Mouse (Mus musculus) neural tube, embryonic 15.5 days (tissue): ENCODE results near the gene Pibf1. TPM values are rescaled to one million over a fixed set of nuclear protein-coding genes. Genes with fewer than 3 reads are reported as not detected.

Experiments used
- ATAC-seq: fragments of 200-750 bp; cut with Nextera tagmentation; 2 replicates; pipeline ENCODE4 v1.8.0; 2017; ENCODE audit warnings: mild to moderate bottlenecking, moderate TSS enrichment, moderate library complexity; ENCODE audit not compliant: low FRiP score
- H3K27ac ChIP-seq: fragments of 300-500 bp; sonication (generic); replicated peaks from 2 replicates; pipeline ENCODE4 v1.5.1; 2015; ENCODE audit warnings: mild to moderate bottlenecking, inconsistent platforms
- H3K27me3 ChIP-seq: fragments of 300-500 bp; sonication (generic); replicated peaks from 2 replicates; pipeline ENCODE4 v1.6.1; 2015; ENCODE audit warnings: inconsistent platforms
- H3K36me3 ChIP-seq: fragments of 300-500 bp; sonication (generic); 2 replicates; pipeline ENCODE4 v1.6.1; 2015; ENCODE audit warnings: inconsistent platforms
- H3K4me1 ChIP-seq: fragments of 300-500 bp; sonication (generic); 2 replicates; pipeline ENCODE4 v1.6.1; 2015; ENCODE audit warnings: inconsistent platforms
- H3K4me2 ChIP-seq: fragments of 300-500 bp; sonication (generic); 2 replicates; pipeline ENCODE4 v1.6.1; 2015; ENCODE audit warnings: inconsistent platforms, mild to moderate bottlenecking, moderate library complexity
- H3K4me3 ChIP-seq: fragments of 300-500 bp; sonication (generic); replicated peaks from 2 replicates; pipeline ENCODE4 v1.5.1; 2015; ENCODE audit warnings: mild to moderate bottlenecking, inconsistent platforms
- H3K9ac ChIP-seq: fragments of 300-500 bp; sonication (generic); replicated peaks from 2 replicates; pipeline ENCODE4 v1.6.1; 2015; ENCODE audit warnings: mild to moderate bottlenecking, inconsistent platforms
- H3K9me3 ChIP-seq: fragments of 300-500 bp; sonication (generic); replicated peaks from 2 replicates; pipeline ENCODE4 v1.6.1; 2016; ENCODE audit warnings: inconsistent platforms
- WGBS: fragments of 180-500 bp; shearing (Covaris S2); methylation state at CpG from one replicate; pipeline ENCODE4 v1.1.7; 2015; ENCODE audit warnings: mixed read lengths; 5-methylcytosine and 5-hydroxymethylcytosine counted together
- polyA plus RNA-seq: library from polyadenylated mRNA; unstranded; fragments of >200 nt; fragmentation: Nextera tagmentation; extraction: Ambion mirVana; gene quantifications from 2 replicates; pipeline ENCODE4 v1.2.1, GENCODE M21; 2015

Gene Pibf1
- polyA plus RNA-seq, 1 experiment from 2014 or later, result 18.0 TPM

- peaks cover 60% of the 10 kb centered on the region for H3K36me3 ChIP-seq
- no peaks in the 10 kb centered on the region for H3K9me3 ChIP-seq
- 97% methylated on average over 6 of the region's 6 CpGs for WGBS
- no peak for ATAC-seq
- no peak overlapping the region for H3K4me2 ChIP-seq
- H3K9ac ChIP-seq, result no peak overlapping the region
- no peak overlapping the region for H3K27ac ChIP-seq
- no peak overlapping the region for H3K4me3 ChIP-seq
- no peaks in the 10 kb centered on the region for H3K4me1 ChIP-seq
- no peaks in the 10 kb centered on the region for H3K27me3 ChIP-seq
Measured at GRCm38 (mm10) chr14:99108762-99109161, 9.5 kb downstream of the Pibf1 start.

DNA sequence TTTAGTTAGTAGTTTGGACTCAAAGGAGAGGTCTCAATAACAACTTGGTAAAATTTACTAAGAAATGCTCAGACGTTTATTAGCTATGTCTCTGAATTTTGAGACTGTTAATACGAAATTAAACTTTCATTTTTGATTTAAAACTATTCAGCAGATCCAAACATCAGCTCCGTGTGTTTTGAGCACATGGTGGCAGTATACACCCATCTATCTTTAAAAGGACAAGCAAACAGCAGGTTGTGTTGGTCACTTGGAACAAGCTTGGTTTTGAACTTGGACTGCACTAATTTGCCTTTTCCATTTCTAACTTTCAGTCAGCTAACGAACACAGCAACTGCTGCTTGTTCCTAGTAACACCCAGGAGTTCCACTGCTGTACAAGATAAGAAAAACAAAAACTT, 18.4 kb downstream of the Pibf1 start:
- ATAC-seq, result no peak
- H3K9me3 ChIP-seq, result no peaks in the 10 kb centered on the region

GRCm38 (mm10) chr14:99121584-99122339, 22.5 kb downstream of the Pibf1 start:
- H3K9ac ChIP-seq, result no peak overlapping the region
- no peak overlapping the region for H3K4me3 ChIP-seq
- no peaks in the 10 kb centered on the region for H3K9me3 ChIP-seq
- no peaks in the 10 kb centered on the region for H3K4me1 ChIP-seq
- ATAC-seq, result no peak
- H3K27ac ChIP-seq, result no peak overlapping the region
- 87% methylated on average over 11 of the region's 11 CpGs for WGBS
- H3K36me3 ChIP-seq, result peaks cover 9% of the 10 kb centered on the region
- H3K4me2 ChIP-seq, result no peak overlapping the region
- H3K27me3 ChIP-seq, result no peaks in the 10 kb centered on the region

More for the DNA sequence above, 18.4 kb downstream of the Pibf1 start:
- H3K36me3 ChIP-seq, result peaks cover 26% of the 10 kb centered on the region
- H3K4me1 ChIP-seq, result no peaks in the 10 kb centered on the region
- no peak overlapping the region for H3K4me2 ChIP-seq
- H3K27me3 ChIP-seq, result no peaks in the 10 kb centered on the region
- 85% methylated on average over 4 of the region's 4 CpGs for WGBS
- no peak overlapping the region for H3K4me3 ChIP-seq
- no peak overlapping the region for H3K27ac ChIP-seq
- H3K9ac ChIP-seq, result no peak overlapping the region

DNA sequence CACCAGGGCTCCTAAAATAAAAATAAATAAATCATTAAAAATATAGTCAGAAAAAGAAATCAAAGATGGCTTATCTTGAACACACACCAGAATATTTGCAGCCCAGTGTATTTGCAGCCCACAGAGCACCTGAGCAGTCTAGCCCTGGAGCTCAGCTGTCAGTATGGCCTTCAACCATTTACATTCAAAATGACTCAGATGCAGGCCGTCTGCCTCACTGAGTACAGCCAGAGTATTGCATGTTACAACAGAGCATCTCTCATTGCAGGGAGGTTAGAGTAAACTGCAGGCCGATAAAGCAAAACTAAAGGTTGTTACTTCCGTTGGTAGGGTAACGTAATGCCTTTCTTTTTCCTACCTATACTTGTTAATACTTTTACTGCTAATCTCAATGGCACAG, 24.9 kb downstream of the Pibf1 start:
- no peaks in the 10 kb centered on the region for H3K27me3 ChIP-seq
- no peak overlapping the region for H3K4me2 ChIP-seq
- no peak overlapping the region for H3K9ac ChIP-seq
- no peak overlapping the region for H3K4me3 ChIP-seq
- peaks cover 5% of the 10 kb centered on the region for H3K36me3 ChIP-seq
- 89% methylated on average over 4 of the region's 4 CpGs for WGBS
- H3K27ac ChIP-seq, result no peak overlapping the region
- H3K9me3 ChIP-seq, result no peaks in the 10 kb centered on the region
- no peak for ATAC-seq
- H3K4me1 ChIP-seq, result no peaks in the 10 kb centered on the region

GRCm38 (mm10) chr14:99126713-99127112, 27.5 kb downstream of the Pibf1 start:
- Histone ChIP-seq H3K4me3 (no peak overlapping the region), H3K4me1 (no peaks in the 10 kb centered on the region), H3K36me3 (peaks cover 5% of the 10 kb centered on the region), H3K27me3 (no peaks in the 10 kb centered on the region), H3K27ac (no peak overlapping the region), H3K9me3 (no peaks in the 10 kb centered on the region), H3K4me2 (no peak overlapping the region), H3K9ac (no peak overlapping the region)
- whole genome bisulfite sequencing, result 95% methylated on average over 4 of the region's 4 CpGs
- ATAC-seq, result no peak

GRCm38 (mm10) chr14:99127509-99127908, 28.3 kb downstream of the Pibf1 start:
- Histone ChIP-seq H3K9me3 (no peaks in the 10 kb centered on the region), H3K36me3 (no peaks in the 10 kb centered on the region), H3K4me1 (no peaks in the 10 kb centered on the region), H3K4me2 (no peak overlapping the region), H3K27ac (no peak overlapping the region), H3K4me3 (no peak overlapping the region), H3K27me3 (no peaks in the 10 kb centered on the region), H3K9ac (no peak overlapping the region)
- no peak for ATAC-seq
- 79% methylated on average over 1 of the region's 1 CpGs for WGBS

DNA sequence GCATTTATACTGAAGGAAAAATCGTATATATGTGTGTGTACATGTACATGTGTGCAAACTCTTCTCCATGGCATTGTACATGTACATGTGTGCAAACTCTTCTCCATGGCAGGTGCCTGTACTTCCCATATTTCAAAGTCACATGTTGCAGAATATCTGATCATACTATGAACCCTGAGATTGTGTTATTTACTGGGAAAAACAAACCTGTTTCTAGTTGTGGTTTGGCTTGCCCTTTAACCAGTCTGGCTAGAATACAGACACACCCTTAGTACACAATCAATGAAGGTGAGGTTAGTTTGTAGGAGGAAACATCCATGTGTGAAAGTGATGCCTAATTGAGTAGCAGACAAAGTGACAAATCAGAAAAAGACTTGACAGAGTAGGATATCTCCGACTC, 29.8 kb downstream of the Pibf1 start:
- no peaks in the 10 kb centered on the region for H3K27me3 ChIP-seq
- H3K9ac ChIP-seq, result no peak overlapping the region
- H3K27ac ChIP-seq, result no peak overlapping the region
- no peak overlapping the region for H3K4me2 ChIP-seq
- no peak for ATAC-seq
- no peaks in the 10 kb centered on the region for H3K36me3 ChIP-seq
- H3K4me1 ChIP-seq, result no peaks in the 10 kb centered on the region
- WGBS, result 89% methylated on average over 2 of the region's 2 CpGs
- no peaks in the 10 kb centered on the region for H3K9me3 ChIP-seq
- H3K4me3 ChIP-seq, result no peak overlapping the region

DNA sequence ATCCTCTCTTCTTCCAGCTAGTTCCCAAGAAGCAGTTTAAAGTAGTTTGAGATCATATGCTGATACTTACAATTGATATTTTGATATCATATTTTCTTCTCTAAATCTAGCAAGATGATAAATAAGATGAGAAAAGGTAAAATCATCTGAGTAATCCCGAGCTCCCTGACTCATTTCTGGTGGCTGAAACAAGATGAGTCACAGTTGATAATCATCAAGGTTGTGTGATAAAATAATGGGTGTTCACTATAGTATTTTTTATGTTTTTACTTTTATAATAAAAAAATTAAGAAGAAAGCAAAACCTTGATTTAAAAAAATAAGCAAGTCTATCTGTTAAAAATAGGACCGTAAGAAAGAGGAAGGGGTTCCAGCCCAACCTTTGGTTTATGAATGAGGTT, 34.8 kb downstream of the Pibf1 start:
- H3K9ac ChIP-seq, result no peak overlapping the region
- ATAC-seq, result no peak
- 92% methylated on average over 2 of the region's 2 CpGs for WGBS
- H3K4me2 ChIP-seq, result no peak overlapping the region
- H3K4me1 ChIP-seq, result no peaks in the 10 kb centered on the region
- H3K9me3 ChIP-seq, result no peaks in the 10 kb centered on the region
- peaks cover 12% of the 10 kb centered on the region for H3K36me3 ChIP-seq
- no peaks in the 10 kb centered on the region for H3K27me3 ChIP-seq
- H3K4me3 ChIP-seq, result no peak overlapping the region
- no peak overlapping the region for H3K27ac ChIP-seq

DNA sequence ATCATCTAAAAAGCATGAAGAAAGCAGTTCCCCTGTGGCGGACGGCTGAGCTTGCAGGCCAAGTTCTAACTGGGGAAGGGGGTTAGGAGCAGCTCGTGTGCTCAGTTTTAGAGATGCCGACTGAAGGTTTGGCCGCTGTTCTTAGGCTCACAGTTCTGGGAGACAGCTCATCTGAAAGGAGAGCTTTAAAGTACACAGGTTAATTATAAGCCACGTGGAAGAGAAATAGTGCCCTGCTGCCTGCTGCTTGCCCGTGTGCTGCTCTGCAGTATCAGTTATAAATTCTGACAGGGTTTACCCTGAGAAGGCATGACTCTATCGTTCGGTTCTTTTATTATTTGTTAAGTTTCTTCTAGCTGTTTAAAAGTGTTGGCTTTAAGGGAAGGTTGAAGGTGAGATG, 36.5 kb downstream of the Pibf1 start:
- H3K27me3 ChIP-seq, result no peaks in the 10 kb centered on the region
- H3K4me3 ChIP-seq, result no peak overlapping the region
- H3K4me2 ChIP-seq, result no peak overlapping the region
- H3K4me1 ChIP-seq, result no peaks in the 10 kb centered on the region
- H3K9ac ChIP-seq, result no peak overlapping the region
- peaks cover 12% of the 10 kb centered on the region for H3K36me3 ChIP-seq
- no peak overlapping the region for H3K27ac ChIP-seq
- ATAC-seq, result no peak
- 90% methylated on average over 9 of the region's 9 CpGs for WGBS
- H3K9me3 ChIP-seq, result no peaks in the 10 kb centered on the region

DNA sequence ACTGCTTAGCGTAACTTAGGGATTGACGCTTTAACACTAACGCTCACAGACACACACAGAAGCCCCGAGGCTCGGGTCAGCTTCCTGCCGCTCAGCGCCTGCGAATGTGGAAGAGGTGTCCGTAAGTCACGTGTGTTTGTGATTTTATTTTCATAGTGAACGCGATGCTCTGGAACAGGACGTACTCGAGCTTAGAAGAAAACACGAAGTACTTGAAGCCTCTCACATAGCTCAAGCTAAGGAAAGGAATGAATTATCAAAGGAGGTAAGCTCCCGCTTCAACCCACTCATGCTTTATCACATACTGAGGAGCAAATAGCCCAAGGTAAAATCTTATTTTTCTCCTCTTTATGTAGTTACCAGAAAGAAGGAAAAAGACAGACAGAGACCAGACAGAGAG, 37.1 kb downstream of the Pibf1 start:
- Histone ChIP-seq H3K9ac (no peak overlapping the region), H3K4me2 (no peak overlapping the region), H3K4me1 (no peaks in the 10 kb centered on the region), H3K4me3 (no peak overlapping the region), H3K27ac (no peak overlapping the region), H3K9me3 (no peaks in the 10 kb centered on the region), H3K27me3 (no peaks in the 10 kb centered on the region), H3K36me3 (peaks cover 12% of the 10 kb centered on the region)
- no peak for ATAC-seq
- 93% methylated on average over 16 of the region's 16 CpGs for WGBS

DNA sequence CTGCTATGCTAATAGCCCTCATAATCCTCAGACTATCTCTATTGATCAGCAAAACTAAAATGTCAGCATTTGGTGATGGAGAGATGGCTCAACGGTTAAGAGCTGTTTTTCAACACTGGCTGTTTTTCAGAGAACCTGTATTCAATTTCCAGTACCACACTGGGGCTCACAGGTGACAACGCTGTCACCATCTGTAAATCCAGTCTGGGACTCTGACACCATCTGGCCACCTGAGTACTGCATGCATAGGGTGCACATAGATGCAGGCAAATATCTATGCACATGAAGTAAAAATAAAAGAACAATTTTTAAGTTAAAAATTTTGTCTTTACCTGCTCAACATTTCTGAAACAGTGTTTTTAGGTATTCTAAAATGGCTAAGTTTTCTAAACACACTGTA, 40.8 kb downstream of the Pibf1 start:
- Histone ChIP-seq H3K27me3 (no peaks in the 10 kb centered on the region), H3K4me1 (0 out of 2 replicates have a peak, but pooled peaks cover 3% of the 10 kb centered on the region), H3K9ac (no peak overlapping the region), H3K27ac (no peak overlapping the region), H3K4me2 (no peak overlapping the region), H3K9me3 (no peaks in the 10 kb centered on the region), H3K4me3 (no peak overlapping the region), H3K36me3 (peaks cover 9% of the 10 kb centered on the region)
- WGBS, result 94% methylated on average over 2 of the region's 2 CpGs
- ATAC-seq, result no peak

DNA sequence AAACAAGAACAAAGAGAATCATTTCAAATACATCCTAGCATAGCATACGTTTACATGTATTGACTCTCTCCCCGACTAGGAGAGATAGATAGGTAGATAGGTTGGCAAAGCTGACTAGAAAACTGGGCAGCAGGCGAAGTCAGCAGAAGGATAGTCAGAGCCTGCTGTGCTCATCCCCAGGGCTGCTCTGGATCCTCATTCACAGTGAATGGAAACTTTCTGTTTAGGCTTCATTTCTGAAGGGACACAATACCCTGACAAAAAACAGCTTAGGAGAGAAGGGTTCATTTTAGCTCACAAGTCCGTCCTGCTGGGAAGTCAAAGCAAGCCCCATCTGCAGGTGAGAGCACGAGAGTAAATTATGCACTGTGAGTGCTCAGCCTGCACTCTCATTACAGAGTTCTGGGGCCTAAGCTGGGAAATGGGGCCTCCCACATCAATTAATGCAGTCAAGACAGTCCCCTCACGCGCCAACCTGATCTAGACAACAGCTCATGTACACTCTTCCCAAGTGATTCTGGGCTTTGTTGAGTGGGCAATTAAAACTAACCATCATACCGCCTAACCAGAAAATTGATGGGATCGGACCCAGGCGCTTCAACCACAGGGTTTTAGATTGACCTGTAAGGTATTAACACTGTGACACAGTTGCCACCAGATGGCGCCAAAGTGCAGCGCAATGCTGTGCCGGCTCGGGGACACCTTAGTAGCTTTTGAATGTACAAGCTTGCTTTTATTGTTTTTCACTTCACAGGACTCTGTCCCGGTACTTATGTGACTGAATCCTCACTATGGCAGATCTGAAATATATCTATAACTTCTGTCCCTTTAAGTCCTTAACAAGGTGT, 42.8 kb downstream of the Pibf1 start:
- Histone ChIP-seq H3K4me3 (no peak overlapping the region), H3K4me2 (no peak overlapping the region), H3K27me3 (no peaks in the 10 kb centered on the region), H3K9me3 (no peaks in the 10 kb centered on the region), H3K36me3 (peaks cover 1% of the 10 kb centered on the region), H3K27ac (no peak overlapping the region), H3K9ac (no peak overlapping the region), H3K4me1 (0 out of 2 replicates have a peak, but pooled peaks cover 3% of the 10 kb centered on the region)
- 20% methylated on average over 15 of the region's 15 CpGs for WGBS
- peak; percentile 90 for ATAC-seq
